Mouse (Mus musculus) hindbrain, embryonic 16.5 days (tissue): ENCODE results near the gene Dnah14. TPM values are rescaled to one million over a fixed set of nuclear protein-coding genes. Genes with fewer than 3 reads are reported as not detected.

ENCODE experiments used
- polyA plus RNA-seq: library from polyadenylated mRNA; unstranded; fragments of >200 nt; fragmentation: Nextera tagmentation; extraction: Ambion mirVana; gene quantifications from 2 replicates; pipeline ENCODE4 v1.2.1, GENCODE M21; 2015

The Dnah14 gene
- polyA plus RNA-seq, 1 experiment from 2014 or later, result 0.50 TPM

Other genes starting within 250 kb of the Dnah14 start
- 14.1 and 14.4 TPM in 2 replicates for gene Cnih3, start 223.9 kb upstream of the Dnah14 start, polyA plus RNA-seq
- gene Ccdc121, start 65.1 kb upstream of the Dnah14 start, polyA plus RNA-seq, result 0.11 and 0.19 TPM in 2 replicates